Mouse (Mus musculus): ENCODE measurements at regions not wholly inside any gene's neighbourhood (a gene's known extent, or its start where the extent isn't known, plus 50 kb on each side); places are given as distances from the start of the nearest gene placed in this dataset.

- no peaks in the 10 kb centered on the region for H3K36me3 ChIP-seq (ENCODE audit: insufficient read depth, low read length)
These were observed 570.0 kb downstream of the Ttll7 start for GRCm38 (mm10) chr3:147422196-147422595.

DNA sequence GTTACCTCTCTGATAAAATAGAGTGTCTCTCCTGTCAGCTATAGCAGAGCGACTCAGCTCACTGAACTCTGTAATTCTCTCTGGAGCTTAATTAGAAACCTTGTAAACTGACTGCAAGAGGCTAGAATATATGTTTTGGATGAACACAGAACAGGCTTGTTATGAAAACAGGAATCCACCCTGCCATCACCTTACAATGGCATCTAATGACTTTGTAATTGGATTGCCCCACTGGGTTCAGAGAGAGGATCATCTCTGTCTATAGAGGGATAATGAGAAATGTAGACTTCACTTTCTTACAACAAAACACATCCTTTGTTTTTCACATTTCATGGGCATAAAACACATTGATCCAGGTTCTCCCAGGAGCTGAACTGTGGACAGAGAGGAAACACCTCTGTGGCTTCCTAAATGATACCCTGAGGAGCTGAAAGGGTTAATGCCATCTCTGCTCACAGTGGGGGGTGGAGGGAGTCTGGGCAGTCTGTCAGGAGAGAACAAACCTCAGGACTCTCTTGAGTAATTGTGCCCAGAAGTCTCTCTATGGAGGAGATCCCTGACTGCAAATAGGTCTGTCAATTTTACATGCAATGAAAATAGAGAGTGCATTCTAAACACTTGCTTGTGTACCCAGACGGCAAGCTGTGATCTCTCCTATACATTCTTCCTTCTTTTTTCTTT lies 571.9 kb downstream of the Ttll7 start:
- WGBS: 60% methylated on average over 2 of the region's 2 CpGs
- Histone ChIP-seq H3K36me3 (ENCODE audit: insufficient read depth, low read length) (no peaks in the 10 kb centered on the region), H3K27me3 (replicated peaks; ENCODE audit: insufficient read depth, low read length) (no peaks in the 10 kb centered on the region), H3K27ac (ENCODE audit: low read length) (no peak overlapping the region), H3K4me2 (replicated peaks; ENCODE audit: low read depth, low read length) (no peak overlapping the region), H3K4me3 (ENCODE audit: low read depth, low read length) (no peak overlapping the region), H3K4me1 (ENCODE audit: insufficient read depth, low read depth, low read length) (no peaks in the 10 kb centered on the region), H3K9ac (replicated peaks; ENCODE audit: low read depth) (no peak overlapping the region), H3K9me3 (ENCODE audit: low read length) (no peaks in the 10 kb centered on the region)
- DNase-seq (ENCODE audit: low spot score): no peak
- ATAC-seq: no peak
- TF ChIP-seq EP300 (IDR thresholded peaks at IDR 0.05) (no peak), CTCF (IDR thresholded peaks at IDR 0.05) (no peak)

More at GRCm38 (mm10) chr3:147422196-147422595, 570.0 kb downstream of the Ttll7 start:
- no peak overlapping the region for H3K9ac ChIP-seq (replicated peaks; ENCODE audit: low read depth)
- TF ChIP-seq CTCF (IDR thresholded peaks at IDR 0.05) (no peak), EP300 (IDR thresholded peaks at IDR 0.05) (no peak)
- H3K4me1 ChIP-seq (ENCODE audit: insufficient read depth, low read depth, low read length): no peaks in the 10 kb centered on the region
- no peak for DNase-seq (ENCODE audit: low spot score)
- no peak overlapping the region for H3K4me3 ChIP-seq (ENCODE audit: low read depth, low read length)
- H3K4me2 ChIP-seq (replicated peaks; ENCODE audit: low read depth, low read length): no peak overlapping the region
- WGBS: 77% methylated on average over 5 of the region's 5 CpGs
- no peaks in the 10 kb centered on the region for H3K9me3 ChIP-seq (ENCODE audit: low read length)
- no peaks in the 10 kb centered on the region for H3K27me3 ChIP-seq (replicated peaks; ENCODE audit: insufficient read depth, low read length)
- no peak for ATAC-seq
- no peak overlapping the region for H3K27ac ChIP-seq (ENCODE audit: low read length)

DNA sequence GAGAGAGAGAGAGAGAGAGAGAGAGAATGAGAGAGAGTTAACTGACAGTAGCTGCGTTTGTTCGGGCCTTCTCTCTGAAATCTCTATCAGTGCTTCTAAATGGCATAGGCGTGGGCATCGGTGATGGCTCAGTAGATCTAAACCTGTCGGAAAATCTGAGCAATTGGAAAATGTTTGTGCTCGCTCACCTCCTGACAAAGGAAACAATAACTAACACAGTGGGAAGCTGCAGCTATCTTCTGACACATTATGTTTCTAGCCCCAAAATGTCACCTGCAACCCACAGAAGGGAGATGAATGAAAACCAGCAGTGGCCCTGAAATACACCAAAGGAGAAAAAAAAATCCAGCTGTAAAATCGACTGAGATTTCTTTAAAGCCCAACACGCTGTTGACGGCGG lies 576.7 kb downstream of the Ttll7 start:
- H3K4me2 ChIP-seq (replicated peaks; ENCODE audit: low read depth, low read length): no peak overlapping the region
- no peaks in the 10 kb centered on the region for H3K27me3 ChIP-seq (replicated peaks; ENCODE audit: insufficient read depth, low read length)
- TF ChIP-seq CTCF (IDR thresholded peaks at IDR 0.05) (no peak), EP300 (IDR thresholded peaks at IDR 0.05) (no peak)
- H3K4me1 ChIP-seq (ENCODE audit: insufficient read depth, low read depth, low read length): no peaks in the 10 kb centered on the region
- no peak overlapping the region for H3K4me3 ChIP-seq (ENCODE audit: low read depth, low read length)
- H3K36me3 ChIP-seq (ENCODE audit: insufficient read depth, low read length): no peaks in the 10 kb centered on the region
- ATAC-seq (no peak), DNase-seq (ENCODE audit: low spot score) (no peak)
- H3K27ac ChIP-seq (ENCODE audit: low read length): no peak overlapping the region
- no peak overlapping the region for H3K9ac ChIP-seq (replicated peaks; ENCODE audit: low read depth)
- WGBS: 60% methylated on average over 10 of the region's 10 CpGs
- H3K9me3 ChIP-seq (ENCODE audit: low read length): no peaks in the 10 kb centered on the region

GRCm38 (mm10) chr3:147442925-147443690 lies 590.9 kb downstream of the Ttll7 start:
- Histone ChIP-seq H3K4me2 (replicated peaks; ENCODE audit: low read depth, low read length) (no peak overlapping the region), H3K36me3 (ENCODE audit: insufficient read depth, low read length) (no peaks in the 10 kb centered on the region), H3K9ac (replicated peaks; ENCODE audit: low read depth) (no peak overlapping the region), H3K4me3 (ENCODE audit: low read depth, low read length) (no peak overlapping the region), H3K27ac (ENCODE audit: low read length) (no peak overlapping the region), H3K4me1 (ENCODE audit: insufficient read depth, low read depth, low read length) (no peaks in the 10 kb centered on the region), H3K27me3 (replicated peaks; ENCODE audit: insufficient read depth, low read length) (no peaks in the 10 kb centered on the region), H3K9me3 (ENCODE audit: low read length) (no peaks in the 10 kb centered on the region)
- 64% methylated on average over 5 of the region's 5 CpGs for WGBS
- TF ChIP-seq EP300 (IDR thresholded peaks at IDR 0.05): no peak
- TF ChIP-seq CTCF (IDR thresholded peaks at IDR 0.05): no peak
- DNase-seq (ENCODE audit: low spot score) (no peak), ATAC-seq (no peak)

- Histone ChIP-seq H3K27ac (ENCODE audit: low read length) (no peak overlapping the region), H3K4me1 (ENCODE audit: insufficient read depth, low read depth, low read length) (no peaks in the 10 kb centered on the region), H3K9ac (replicated peaks; ENCODE audit: low read depth) (no peak overlapping the region), H3K4me2 (replicated peaks; ENCODE audit: low read depth, low read length) (no peak overlapping the region), H3K36me3 (ENCODE audit: insufficient read depth, low read length) (no peaks in the 10 kb centered on the region), H3K4me3 (ENCODE audit: low read depth, low read length) (no peak overlapping the region), H3K27me3 (replicated peaks; ENCODE audit: insufficient read depth, low read length) (no peaks in the 10 kb centered on the region), H3K9me3 (ENCODE audit: low read length) (no peaks in the 10 kb centered on the region)
- no peak for TF ChIP-seq CTCF (IDR thresholded peaks at IDR 0.05)
- TF ChIP-seq EP300 (IDR thresholded peaks at IDR 0.05): no peak
- no peak for DNase-seq (ENCODE audit: low spot score)
- ATAC-seq: no peak
These were observed 591.5 kb downstream of the Ttll7 start for GRCm38 (mm10) chr3:147443691-147443960.

DNA sequence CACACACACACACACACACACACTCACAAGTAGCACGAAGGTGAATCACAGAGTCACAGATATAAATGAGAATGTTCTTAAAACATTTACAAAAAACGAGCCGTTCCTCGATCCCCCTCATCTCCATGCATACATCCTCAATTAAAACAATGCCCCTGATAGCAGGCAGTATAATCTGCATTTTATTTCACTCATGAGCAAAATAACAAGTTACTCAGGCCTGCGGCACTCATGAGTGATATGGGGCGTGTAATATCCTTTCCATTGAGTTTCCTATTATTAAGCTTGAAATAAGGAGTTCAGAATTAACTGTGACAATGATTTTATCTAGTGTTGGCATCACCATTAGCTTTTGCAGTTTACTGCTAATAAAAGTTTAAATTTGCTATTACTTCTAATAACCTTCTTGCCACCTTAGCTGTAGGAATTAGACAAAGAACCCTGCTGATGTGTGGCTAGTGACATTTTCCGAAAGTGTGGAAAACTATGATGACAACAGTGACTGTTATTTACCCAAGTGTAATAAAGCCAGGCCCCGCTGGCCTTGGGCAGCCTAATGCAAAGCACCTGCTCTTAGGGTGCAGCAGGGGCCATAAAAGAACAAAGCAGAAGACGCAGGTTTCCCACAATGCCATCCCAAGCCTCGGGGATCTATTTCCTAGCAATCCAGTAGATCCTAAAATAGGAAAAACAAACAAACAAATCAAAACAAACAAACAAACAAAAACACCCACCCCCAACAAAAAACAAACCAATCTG lies 592.0 kb downstream of the Ttll7 start:
- no peak for DNase-seq (ENCODE audit: low spot score)
- Histone ChIP-seq H3K36me3 (ENCODE audit: insufficient read depth, low read length) (no peaks in the 10 kb centered on the region), H3K9ac (replicated peaks; ENCODE audit: low read depth) (no peak overlapping the region), H3K27ac (ENCODE audit: low read length) (no peak overlapping the region), H3K4me2 (replicated peaks; ENCODE audit: low read depth, low read length) (no peak overlapping the region), H3K9me3 (ENCODE audit: low read length) (no peaks in the 10 kb centered on the region), H3K4me1 (ENCODE audit: insufficient read depth, low read depth, low read length) (no peaks in the 10 kb centered on the region), H3K4me3 (ENCODE audit: low read depth, low read length) (no peak overlapping the region), H3K27me3 (replicated peaks; ENCODE audit: insufficient read depth, low read length) (no peaks in the 10 kb centered on the region)
- TF ChIP-seq CTCF (IDR thresholded peaks at IDR 0.05): no peak
- TF ChIP-seq EP300 (IDR thresholded peaks at IDR 0.05): no peak
- 86% methylated on average over 10 of the region's 10 CpGs for WGBS
- no peak for ATAC-seq
